Mouse (Mus musculus) ES-Bruce4 (cell line): ENCODE data around the gene Pum1.

Experiments
- CTCF ChIP-seq: IDR thresholded peaks from one replicate; pipeline ENCODE4 v1.8.1; 2011; ENCODE audit warnings: low read depth, low read length
- EP300 ChIP-seq: IDR thresholded peaks from 2 replicates; pipeline ENCODE4 v1.6.1; 2011; ENCODE audit warnings: low read depth, low read length; ENCODE audit not compliant: insufficient read depth
- POLR2A ChIP-seq: IDR thresholded peaks from one replicate; pipeline ENCODE4 v1.8.1; 2011; ENCODE audit warnings: low read length; ENCODE audit not compliant: insufficient read depth

- TF ChIP-seq POLR2A (no peak), EP300 (no peak), CTCF (no peak)
Measured at GRCm38 (mm10) chr4:130754776-130755175, 91.7 kb downstream of the Pum1 start.
